Mouse (Mus musculus): ENCODE measurements around the gene Gm29644. TPM values are rescaled to one million over a fixed set of nuclear protein-coding genes. Genes with fewer than 3 reads are reported as not detected.
"Not testable (repeated sequence)": the region's sequence is repeated elsewhere in the genome, so short reads cannot be mapped to it uniquely, and the experiment has no call there.

Gm29644 gene
- not detected in 2 replicates for total RNA-seq (2014; fragmentation: Nextera tagmentation)
- not detected in 2 replicates for total RNA-seq (2017)

DNA sequence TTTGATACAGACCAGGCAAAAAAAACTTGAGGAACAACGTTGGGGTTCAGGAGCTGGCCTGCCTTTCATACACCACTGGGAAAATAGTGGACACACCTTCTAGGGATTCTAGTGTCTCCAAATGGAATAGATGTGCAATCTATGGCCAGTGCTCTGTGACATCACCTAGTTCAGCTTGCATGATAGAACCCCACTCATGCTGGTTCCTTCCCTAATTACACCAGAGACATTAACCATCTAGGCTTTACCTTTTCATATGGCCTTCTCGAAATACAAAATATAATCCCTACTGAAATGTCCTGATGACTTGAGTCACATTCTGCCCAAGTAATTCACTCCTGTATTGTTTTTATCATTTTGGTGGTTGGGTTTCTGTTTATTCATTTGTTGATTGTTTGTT is at the start of gene Gm29644, which contains the start of gene Gm29423:
Gene Gm29644, minus strand, starts transcription at position 157 of the 400 bp plus-strand sequence.
Gene Gm29423, minus strand, starts transcription at position 101 of the 400 bp plus-strand sequence.
- not testable (repeated sequence) for ATAC-seq (replicated peaks; ENCODE audit: poor library complexity, severe bottlenecking)

DNA sequence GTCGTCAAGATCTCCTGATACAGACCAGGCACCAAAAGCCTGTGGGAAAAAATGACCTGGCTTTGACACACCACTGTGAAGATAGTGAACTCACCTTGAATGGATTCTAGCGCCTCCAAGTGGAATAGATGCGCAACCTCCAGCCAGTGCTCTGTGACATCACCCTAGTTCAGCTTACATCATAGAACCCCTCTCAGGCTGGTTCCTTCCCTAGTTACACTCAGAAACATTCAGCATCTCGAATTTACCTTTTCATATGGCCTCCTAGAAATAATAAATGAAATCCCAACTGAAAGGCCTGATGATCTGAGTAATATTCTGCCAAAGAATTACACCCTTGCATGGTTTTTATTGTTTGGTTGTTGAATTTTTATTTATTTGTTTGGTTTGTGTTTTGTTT is 29.6 kb downstream of the Gm29644 start, which contains the start of gene Gm21118:
Gene Gm21118, minus strand, starts transcription at position 101 of the 400 bp plus-strand sequence.
- not testable (repeated sequence) for ATAC-seq (replicated peaks; ENCODE audit: poor library complexity, severe bottlenecking)

Other genes starting within 250 kb of the Gm29644 start
- not detected in 2 replicates for gene Gm21118, start 29.7 kb downstream of the Gm29644 start, total RNA-seq (2014; fragmentation: Nextera tagmentation)
- gene Gm21118, start 29.7 kb downstream of the Gm29644 start, total RNA-seq (2017): not detected in 2 replicates
- not detected in 2 replicates for gene Gm29423, start 56 bp downstream of the Gm29644 start, total RNA-seq (2014; fragmentation: Nextera tagmentation)
- gene Gm29423, start 56 bp downstream of the Gm29644 start, total RNA-seq (2017): not detected in 2 replicates
- gene Gm20888, start 138.5 kb upstream of the Gm29644 start, total RNA-seq (2014; fragmentation: Nextera tagmentation): not detected in 2 replicates
- gene Gm20888, start 138.5 kb upstream of the Gm29644 start, total RNA-seq (2017): not detected in 2 replicates